Mouse (Mus musculus): ENCODE results near the gene AC124108.1. TPM values are rescaled to one million over a fixed set of nuclear protein-coding genes. Genes with fewer than 3 reads are reported as not detected.

Gene AC124108.1
- polyA plus RNA-seq, 1 experiment from 2014 or later = 0.02 TPM

- peak overlapping the region; percentile 4; the same call in 1 of the 2 replicates for H3K9ac ChIP-seq (ENCODE audit: low read length)
- ATAC-seq (ENCODE audit: low FRiP score, low TSS enrichment) = no peak
Measured at GRCm38 (mm10) chr1:132153086-132153690, 38.1 kb upstream of the AC124108.1 start.

GRCm38 (mm10) chr1:132153691-132154090 lies 37.6 kb upstream of the AC124108.1 start:
- TF ChIP-seq EP300 (optimal IDR thresholded peaks at IDR 0.05) (no peak), CTCF (IDR thresholded peaks at IDR 0.05; ENCODE audit: low read depth) (no peak)
- no peaks in the 10 kb centered on the region for H3K4me1 ChIP-seq (replicated peaks; ENCODE audit: control insufficient read depth, insufficient read depth)
- no peak overlapping the region for H3K4me2 ChIP-seq (replicated peaks; ENCODE audit: low read depth)
- no peak overlapping the region for H3K4me3 ChIP-seq (ENCODE audit: low read depth, low read length)
- no peak overlapping the region for H3K9ac ChIP-seq (ENCODE audit: low read length)
- DNase-seq (ENCODE audit: low spot score) = peak; percentile 10
- H3K27ac ChIP-seq (replicated peaks) = no peak overlapping the region
- no peak for ATAC-seq (ENCODE audit: low FRiP score, low TSS enrichment)
- H3K36me3 ChIP-seq (ENCODE audit: control insufficient read depth, insufficient read depth, low read length) = no peaks in the 10 kb centered on the region
- H3K27me3 ChIP-seq (ENCODE audit: control insufficient read depth, insufficient read depth, low read length) = 0 out of 2 replicates have a peak, but pooled peaks cover 6% of the 10 kb centered on the region
- no peaks in the 10 kb centered on the region for H3K9me3 ChIP-seq (ENCODE audit: control insufficient read depth, low read length)
- WGBS = 48% methylated on average over 8 of the region's 8 CpGs

More at GRCm38 (mm10) chr1:132153086-132153690, 38.1 kb upstream of the AC124108.1 start:
- Histone ChIP-seq H3K4me2 (replicated peaks; ENCODE audit: low read depth) (no peak overlapping the region), H3K36me3 (ENCODE audit: control insufficient read depth, insufficient read depth, low read length) (no peaks in the 10 kb centered on the region), H3K4me3 (ENCODE audit: low read depth, low read length) (no peak overlapping the region), H3K27me3 (ENCODE audit: control insufficient read depth, insufficient read depth, low read length) (0 out of 2 replicates have a peak, but pooled peaks cover 6% of the 10 kb centered on the region), H3K4me1 (replicated peaks; ENCODE audit: control insufficient read depth, insufficient read depth) (no peaks in the 10 kb centered on the region), H3K9me3 (ENCODE audit: control insufficient read depth, low read length) (no peaks in the 10 kb centered on the region), H3K27ac (replicated peaks) (no peak overlapping the region)
- no peak for DNase-seq (ENCODE audit: low spot score)
- 75% methylated on average over 15 of the region's 15 CpGs for WGBS
- no peak for TF ChIP-seq EP300 (optimal IDR thresholded peaks at IDR 0.05)
- TF ChIP-seq CTCF (IDR thresholded peaks at IDR 0.05; ENCODE audit: low read depth) = no peak

- TF ChIP-seq CTCF (IDR thresholded peaks at IDR 0.05; ENCODE audit: low read depth) (peak; percentile 99), EP300 (optimal IDR thresholded peaks at IDR 0.05) (no peak)
- no peak overlapping the region for H3K4me2 ChIP-seq (replicated peaks; ENCODE audit: low read depth)
- H3K4me3 ChIP-seq (ENCODE audit: low read depth, low read length) = no peak overlapping the region
- DNase-seq (ENCODE audit: low spot score) (peak; percentile 83), ATAC-seq (ENCODE audit: low FRiP score, low TSS enrichment) (no peak; the same call in 1 of the 2 replicates)
- 0 out of 2 replicates have a peak, but pooled peaks cover 6% of the 10 kb centered on the region for H3K27me3 ChIP-seq (ENCODE audit: control insufficient read depth, insufficient read depth, low read length)
- H3K9ac ChIP-seq (ENCODE audit: low read length) = no peak overlapping the region
- H3K9me3 ChIP-seq (ENCODE audit: control insufficient read depth, low read length) = no peaks in the 10 kb centered on the region
- H3K36me3 ChIP-seq (ENCODE audit: control insufficient read depth, insufficient read depth, low read length) = no peaks in the 10 kb centered on the region
- WGBS = 11% methylated on average over 6 of the region's 6 CpGs
- H3K4me1 ChIP-seq (replicated peaks; ENCODE audit: control insufficient read depth, insufficient read depth) = no peaks in the 10 kb centered on the region
- H3K27ac ChIP-seq (replicated peaks) = no peak overlapping the region
Measured at GRCm38 (mm10) chr1:132155737-132156136, 35.5 kb upstream of the AC124108.1 start.

- Histone ChIP-seq H3K27me3 (ENCODE audit: control insufficient read depth, insufficient read depth, low read length) (0 out of 2 replicates have a peak, but pooled peaks cover 6% of the 10 kb centered on the region), H3K27ac (replicated peaks) (no peak overlapping the region), H3K9me3 (ENCODE audit: control insufficient read depth, low read length) (no peaks in the 10 kb centered on the region), H3K9ac (ENCODE audit: low read length) (no peak overlapping the region), H3K4me1 (replicated peaks; ENCODE audit: control insufficient read depth, insufficient read depth) (no peaks in the 10 kb centered on the region), H3K4me3 (ENCODE audit: low read depth, low read length) (no peak overlapping the region), H3K4me2 (replicated peaks; ENCODE audit: low read depth) (no peak overlapping the region), H3K36me3 (ENCODE audit: control insufficient read depth, insufficient read depth, low read length) (no peaks in the 10 kb centered on the region)
- TF ChIP-seq EP300 (optimal IDR thresholded peaks at IDR 0.05) (no peak), CTCF (IDR thresholded peaks at IDR 0.05; ENCODE audit: low read depth) (peak; percentile 99)
- peak; percentile 68 for ATAC-seq (ENCODE audit: low FRiP score, low TSS enrichment)
- WGBS = 20% methylated on average over 14 of the region's 14 CpGs
- peak; percentile 89 for DNase-seq (ENCODE audit: low spot score)
Measured at GRCm38 (mm10) chr1:132157016-132157781, 34.1 kb upstream of the AC124108.1 start.

GRCm38 (mm10) chr1:132157808-132158207 lies 33.4 kb upstream of the AC124108.1 start:
- TF ChIP-seq EP300 (optimal IDR thresholded peaks at IDR 0.05) (no peak), CTCF (IDR thresholded peaks at IDR 0.05; ENCODE audit: low read depth) (no peak)
- no peak overlapping the region for H3K4me3 ChIP-seq (ENCODE audit: low read depth, low read length)
- H3K9ac ChIP-seq (ENCODE audit: low read length) = no peak overlapping the region
- H3K27me3 ChIP-seq (ENCODE audit: control insufficient read depth, insufficient read depth, low read length) = 0 out of 2 replicates have a peak, but pooled peaks cover 6% of the 10 kb centered on the region
- no peak for ATAC-seq (ENCODE audit: low FRiP score, low TSS enrichment)
- no peaks in the 10 kb centered on the region for H3K36me3 ChIP-seq (ENCODE audit: control insufficient read depth, insufficient read depth, low read length)
- H3K4me2 ChIP-seq (replicated peaks; ENCODE audit: low read depth) = no peak overlapping the region
- H3K27ac ChIP-seq (replicated peaks) = no peak overlapping the region
- H3K4me1 ChIP-seq (replicated peaks; ENCODE audit: control insufficient read depth, insufficient read depth) = no peaks in the 10 kb centered on the region
- WGBS = 38% methylated on average over 7 of the region's 7 CpGs
- no peak for DNase-seq (ENCODE audit: low spot score)
- no peaks in the 10 kb centered on the region for H3K9me3 ChIP-seq (ENCODE audit: control insufficient read depth, low read length)

All from stomach, postnatal 0 days (tissue).